Mouse (Mus musculus): ENCODE data around the gene Trdmt1.
"Not testable (repeated sequence)": the region's sequence is repeated elsewhere in the genome, so short reads cannot be mapped to it uniquely, and the experiment has no call there.

Gene Trdmt1

DNA sequence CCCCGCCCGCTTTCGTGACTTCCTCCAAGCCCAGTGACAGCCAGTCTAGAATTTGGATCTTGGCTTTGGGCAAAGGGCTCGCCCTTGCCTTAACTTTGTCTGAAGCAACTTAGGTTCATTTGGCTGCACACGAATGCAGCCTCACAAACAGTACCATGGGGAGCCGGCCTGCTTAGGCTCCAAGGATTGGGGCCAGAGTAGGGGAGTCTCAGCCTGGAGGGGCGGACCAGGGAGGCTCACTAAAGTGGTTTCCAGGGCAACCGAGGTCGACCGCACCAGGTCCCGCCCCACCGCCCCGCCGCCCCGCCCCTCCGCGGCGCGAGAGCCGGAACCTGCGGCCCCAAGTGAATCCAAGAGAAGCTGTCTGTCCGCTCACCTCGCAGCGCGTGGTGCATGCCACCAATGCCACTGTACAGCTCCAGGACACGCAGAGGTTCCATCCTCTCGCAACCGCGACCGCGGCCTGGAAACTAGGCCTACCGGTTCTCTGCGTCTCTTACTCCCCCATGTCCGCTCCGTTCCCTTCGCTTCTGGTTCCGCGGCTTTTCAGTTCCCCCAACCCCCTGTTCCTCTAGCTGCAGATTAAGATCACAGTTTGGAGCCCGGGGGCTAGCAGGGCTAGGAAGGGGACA lies at the start of gene Trdmt1:
Gene Trdmt1 (minus strand): TSS at position 476 of the 632 bp plus-strand sequence.
- DNase-seq (ENCODE audit: low read depth): peak; percentile 86

DNA sequence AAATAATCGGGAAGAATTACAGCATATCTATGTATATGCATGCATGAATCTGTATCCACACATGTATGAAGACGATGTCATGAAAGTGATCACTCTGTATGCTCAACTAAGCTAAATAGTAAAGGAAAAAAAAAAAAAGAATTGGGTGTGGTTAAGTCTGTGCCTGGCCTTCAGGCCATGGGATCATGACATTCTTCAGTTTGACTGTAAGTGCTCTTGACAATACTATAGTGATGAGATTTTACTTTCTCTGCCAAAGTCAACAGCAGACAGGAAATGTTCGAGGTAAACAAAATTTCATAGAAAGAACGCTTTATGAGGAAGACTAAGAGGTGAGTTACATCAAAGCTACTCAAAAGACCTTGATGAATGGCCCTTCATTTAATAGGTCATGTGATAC lies 48.9 kb upstream of the Trdmt1 start:
- DNase-seq (ENCODE audit: low read depth): no peak

DNA sequence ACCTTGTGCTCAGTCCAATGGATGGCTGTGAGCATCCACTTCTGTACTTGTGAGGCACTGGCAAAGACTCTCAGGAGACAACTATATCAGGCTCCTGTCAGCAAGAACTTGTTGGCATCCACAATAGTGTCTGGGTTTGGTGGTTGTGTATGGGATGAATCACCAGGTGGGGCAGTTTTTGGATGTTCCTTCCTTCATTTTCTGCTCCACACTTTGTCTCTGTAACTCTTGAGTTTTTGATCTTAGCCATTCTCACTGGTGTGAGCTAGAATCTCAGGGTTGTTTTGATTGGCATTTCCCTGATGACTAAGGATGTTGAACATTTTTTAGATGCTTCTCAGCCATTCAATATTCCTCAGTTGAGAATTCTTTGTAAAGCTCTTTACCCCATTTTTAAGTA lies 39.3 kb upstream of the Trdmt1 start:
- DNase-seq (ENCODE audit: low read depth): not testable (repeated sequence)

DNA sequence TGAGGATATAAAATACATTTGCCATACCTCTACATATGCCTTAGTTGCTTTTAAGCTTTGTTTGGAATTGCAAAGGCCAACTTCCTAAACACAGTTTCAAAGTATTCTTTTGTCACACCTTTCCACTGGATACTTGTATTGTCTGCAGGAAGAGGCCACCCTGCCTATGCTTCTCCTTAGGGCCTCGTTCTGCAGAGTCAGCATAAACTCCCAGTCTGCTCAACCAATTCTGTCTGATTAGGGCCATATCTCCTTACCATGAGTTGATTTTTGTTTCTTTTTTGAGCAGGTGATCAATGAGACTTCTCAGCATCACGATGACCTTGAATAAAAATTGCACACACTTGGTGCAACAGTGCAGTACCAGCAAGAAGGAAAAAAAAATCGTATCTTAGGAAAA lies 37.7 kb upstream of the Trdmt1 start:
- DNase-seq (ENCODE audit: low read depth): no peak

DNA sequence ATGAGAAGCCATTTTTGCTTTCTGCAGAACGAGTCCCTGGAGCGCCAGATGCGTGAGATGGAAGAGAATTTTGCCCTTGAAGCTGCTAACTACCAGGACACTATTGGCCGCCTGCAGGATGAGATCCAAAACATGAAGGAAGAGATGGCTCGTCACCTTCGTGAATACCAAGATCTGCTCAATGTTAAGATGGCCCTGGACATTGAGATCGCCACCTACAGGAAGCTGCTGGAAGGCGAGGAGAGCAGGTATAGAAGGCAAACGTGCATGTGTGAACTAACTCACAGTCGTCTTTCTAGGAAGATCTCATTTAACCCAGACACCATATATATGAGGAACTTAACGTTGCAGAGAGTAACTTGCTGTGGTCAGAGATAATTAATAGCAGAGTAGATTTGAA lies 35.5 kb upstream of the Trdmt1 start:
- DNase-seq (ENCODE audit: low read depth): no peak

DNA sequence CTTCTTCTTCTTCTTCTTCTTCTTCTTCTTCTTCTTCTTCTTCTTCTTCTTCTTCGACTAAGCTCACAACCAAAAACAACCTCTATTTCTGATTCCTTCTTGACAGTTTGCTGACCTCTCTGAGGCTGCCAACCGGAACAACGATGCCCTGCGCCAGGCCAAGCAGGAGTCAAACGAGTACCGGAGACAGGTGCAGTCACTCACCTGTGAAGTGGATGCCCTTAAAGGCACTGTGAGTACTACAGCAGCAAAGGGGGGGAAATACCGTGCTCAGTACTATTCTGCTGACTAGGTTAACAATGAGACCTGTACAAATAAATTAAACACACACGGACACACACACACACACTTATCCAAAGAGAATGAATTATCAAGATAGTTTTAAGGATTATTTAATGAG lies 34.8 kb upstream of the Trdmt1 start:
- no peak for DNase-seq (ENCODE audit: low read depth)

DNA sequence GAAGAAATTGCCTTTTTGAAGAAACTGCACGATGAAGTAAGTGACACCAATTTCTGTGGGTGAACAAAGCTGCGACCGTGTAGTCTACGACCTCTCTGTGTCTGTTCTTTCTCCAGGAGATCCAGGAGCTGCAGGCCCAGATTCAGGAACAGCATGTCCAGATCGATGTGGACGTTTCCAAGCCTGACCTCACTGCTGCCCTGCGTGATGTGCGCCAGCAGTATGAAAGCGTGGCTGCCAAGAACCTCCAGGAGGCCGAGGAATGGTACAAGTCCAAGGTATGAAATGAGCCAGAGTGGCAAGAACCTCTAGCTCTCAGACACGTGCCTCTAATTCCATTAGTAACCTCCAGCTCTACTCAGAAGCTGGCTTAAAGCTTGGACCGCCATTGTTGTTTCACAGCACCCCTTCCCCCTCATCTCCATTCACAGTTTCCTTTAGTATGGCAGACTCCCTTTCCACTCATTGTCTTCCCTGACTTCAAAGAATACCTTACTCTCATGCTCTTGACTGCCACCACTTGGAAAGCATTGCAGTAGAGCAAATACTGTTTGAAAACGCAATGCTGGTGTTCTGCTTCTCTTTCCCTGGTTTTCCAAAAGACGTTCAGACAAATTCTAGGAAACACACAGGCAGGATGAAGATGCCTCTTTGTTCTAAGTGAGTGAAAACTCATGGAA lies 34.1 kb upstream of the Trdmt1 start:
- no peak for DNase-seq (ENCODE audit: low read depth)

DNA sequence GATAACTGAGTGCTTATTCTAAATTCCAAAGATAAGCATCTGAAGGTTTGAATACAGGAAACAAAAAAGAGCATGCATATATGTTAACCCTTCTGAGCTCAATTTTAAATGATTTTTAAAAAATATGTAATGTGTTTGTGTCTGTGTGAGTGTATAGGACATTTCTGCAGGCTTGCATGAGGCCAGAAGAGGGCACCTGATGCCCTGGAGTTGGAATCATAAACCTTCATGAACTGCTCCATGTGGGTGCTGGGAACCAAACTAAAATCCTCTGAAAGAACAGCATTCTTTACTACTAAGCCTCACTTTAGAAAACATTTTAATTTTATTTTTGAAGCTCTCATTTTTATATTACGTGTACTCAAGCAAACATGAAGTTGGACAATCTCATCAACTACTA lies 32.9 kb upstream of the Trdmt1 start:
- no peak for DNase-seq (ENCODE audit: low read depth)

GRCm38 (mm10) chr2:13575926-13576325 lies 31.5 kb upstream of the Trdmt1 start:
- DNase-seq (ENCODE audit: low read depth): no peak

DNA sequence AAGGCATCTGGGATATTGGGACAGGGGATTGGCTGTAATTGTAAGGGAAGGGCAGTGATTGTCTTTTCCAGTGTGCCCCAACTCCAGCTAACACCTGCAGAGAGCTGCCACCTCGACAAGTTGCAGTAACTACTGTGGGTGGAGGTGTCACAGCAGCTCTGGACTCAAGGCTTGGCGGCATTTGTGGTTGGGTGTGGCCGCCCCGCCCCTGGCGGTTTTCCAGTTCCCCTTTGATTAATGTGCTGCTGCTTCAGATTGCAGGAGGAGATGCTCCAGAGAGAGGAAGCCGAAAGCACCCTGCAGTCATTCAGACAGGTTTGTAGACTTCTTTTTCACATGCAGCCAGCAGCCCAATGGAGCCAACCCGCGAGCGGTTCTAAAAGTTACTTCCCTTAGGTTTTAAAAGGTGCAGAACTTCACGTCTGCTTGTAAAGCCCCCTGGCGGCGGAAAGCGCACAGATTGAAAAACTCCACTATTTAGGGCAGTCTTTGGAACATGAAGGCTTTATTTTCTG lies 30.9 kb upstream of the Trdmt1 start:
- no peak for DNase-seq (ENCODE audit: low read depth)

DNA sequence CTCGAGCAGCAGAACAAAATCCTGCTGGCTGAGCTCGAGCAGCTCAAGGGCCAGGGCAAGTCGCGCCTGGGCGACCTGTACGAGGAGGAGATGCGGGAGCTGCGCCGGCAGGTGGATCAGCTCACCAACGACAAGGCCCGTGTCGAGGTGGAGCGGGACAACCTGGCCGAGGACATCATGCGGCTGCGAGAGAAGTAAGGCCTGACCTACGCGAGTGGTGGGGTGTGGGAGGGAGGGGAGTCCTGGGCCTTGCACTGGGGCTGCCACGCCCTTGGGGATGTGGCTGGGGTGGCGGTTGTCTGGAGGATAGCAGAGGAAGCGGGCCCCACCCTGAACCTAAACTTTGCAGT lies 30.3 kb upstream of the Trdmt1 start:
- no peak for DNase-seq (ENCODE audit: low read depth)

- peak; percentile 78 for DNase-seq (ENCODE audit: low read depth)
These were observed 29.8 kb upstream of the Trdmt1 start for GRCm38 (mm10) chr2:13574066-13574800.

DNA sequence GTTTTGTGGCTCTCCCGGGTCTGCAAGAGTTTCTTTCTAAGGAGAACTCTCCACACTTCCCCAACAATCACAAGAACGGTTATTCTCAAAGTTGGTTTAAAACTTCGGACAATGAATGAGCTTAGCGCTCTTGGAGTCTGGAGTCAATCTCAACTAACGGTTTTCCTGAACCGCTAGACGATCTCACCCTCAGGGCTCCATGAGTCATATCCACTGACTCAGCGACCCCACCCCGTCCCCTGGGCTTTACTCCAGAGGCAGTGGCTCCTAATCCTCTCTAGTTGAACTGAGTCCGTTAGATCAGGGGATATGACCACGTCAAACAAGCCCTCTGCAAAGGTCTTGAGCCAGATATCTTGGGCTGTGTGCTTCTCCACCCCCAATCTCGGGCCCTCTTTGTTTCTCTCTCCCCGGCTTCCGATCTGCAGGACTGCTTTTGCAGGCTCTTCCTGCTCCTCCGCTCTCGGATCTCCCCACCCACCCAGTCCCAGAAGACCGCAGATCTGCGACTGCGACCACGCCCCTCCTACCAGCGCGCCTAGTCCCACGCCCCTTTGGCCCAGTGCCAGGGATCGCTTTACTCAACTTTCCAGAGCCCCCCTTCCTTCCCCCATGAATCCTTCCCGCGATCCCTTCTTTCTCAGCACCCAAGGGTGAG lies 29.1 kb upstream of the Trdmt1 start, which contains the start of gene Vim:
Gene Vim (plus strand): TSS at position 520 of the 658 bp plus-strand sequence.
- peak; percentile 85 for DNase-seq (ENCODE audit: low read depth)

- DNase-seq (ENCODE audit: low read depth): no peak
These were observed 28.4 kb upstream of the Trdmt1 start for GRCm38 (mm10) chr2:13572647-13573407.

GRCm38 (mm10) chr2:13572101-13572553 lies 27.7 kb upstream of the Trdmt1 start:
- no peak for DNase-seq (ENCODE audit: low read depth)

DNA sequence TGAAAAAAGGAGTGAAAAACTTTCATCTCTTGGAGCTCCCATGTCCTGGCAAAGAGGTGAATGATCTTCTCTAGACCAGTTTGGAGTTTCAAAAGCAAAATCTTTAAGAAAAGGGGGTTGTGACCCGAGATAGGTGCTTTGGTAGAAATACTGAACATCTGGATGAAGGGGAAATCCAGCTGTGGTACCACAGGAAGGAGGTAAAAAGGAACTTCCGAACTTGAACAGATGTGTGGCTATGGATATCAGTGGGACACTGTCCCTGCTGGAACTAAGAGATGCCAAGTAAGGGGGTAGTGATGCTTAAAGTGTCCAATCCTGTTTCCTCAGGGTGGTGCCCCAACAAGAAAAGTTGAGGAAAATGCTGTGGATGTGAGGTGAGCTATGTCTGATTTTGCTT lies 25.7 kb upstream of the Trdmt1 start:
- DNase-seq (ENCODE audit: low read depth): no peak

GRCm38 (mm10) chr2:13560396-13560795 lies 15.9 kb upstream of the Trdmt1 start:
- DNase-seq (ENCODE audit: low read depth): no peak

- no peak for DNase-seq (ENCODE audit: low read depth)
These were observed 15.3 kb upstream of the Trdmt1 start for GRCm38 (mm10) chr2:13559729-13560128.

GRCm38 (mm10) chr2:13559303-13559702 lies 14.8 kb upstream of the Trdmt1 start:
- DNase-seq (ENCODE audit: low read depth): no peak

DNA sequence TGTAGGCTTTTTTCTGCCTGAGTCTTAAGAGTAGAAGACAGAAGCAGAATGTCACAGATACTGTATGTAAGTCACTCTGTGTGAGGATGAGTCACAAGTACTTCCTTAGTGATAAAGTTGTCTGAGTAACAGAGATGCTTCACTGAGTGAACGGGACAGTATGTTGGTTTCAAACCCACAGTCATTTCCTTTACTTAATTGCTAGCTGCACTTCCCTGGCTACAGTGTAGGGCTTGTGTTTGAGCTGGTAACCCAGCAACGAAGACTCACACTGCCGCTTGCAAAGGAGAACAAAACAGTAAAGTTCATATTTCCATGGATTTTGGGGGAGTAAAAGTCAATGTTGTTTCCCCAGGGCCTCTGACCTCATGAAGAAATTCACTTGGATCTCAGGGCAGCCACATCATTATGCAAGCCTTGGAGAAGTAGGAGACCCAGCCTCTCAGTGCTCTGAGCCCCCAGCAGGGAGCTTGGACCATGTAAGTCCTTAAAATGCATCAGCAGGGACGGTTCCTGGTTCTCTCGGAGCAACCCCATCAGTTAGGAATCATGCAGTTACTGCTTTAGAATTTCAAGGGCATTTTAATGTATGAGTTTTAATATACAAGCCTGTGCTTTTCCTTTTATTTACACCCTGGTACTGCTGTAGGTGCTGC lies 14.3 kb upstream of the Trdmt1 start:
- DNase-seq (ENCODE audit: low read depth): peak; percentile 77

Measured in c-Kit-positive CD71-negative TER-119-negative erythroid progenitor cells, embryonic 14.5 days (primary cell).